Mouse (Mus musculus) urinary bladder, adult 2 months (tissue): Measurements from ENCODE around the gene Bnc2. TPM values are rescaled to one million over a fixed set of nuclear protein-coding genes. Genes with fewer than 3 reads are reported as not detected.

Experiments
- DNase-seq: peaks from one replicate; pipeline ENCODE4 v3.0.0; 2022; ENCODE audit warnings: low spot score
- polyA plus RNA-seq: library from polyadenylated mRNA; depleted of rRNA; stranded (reverse); fragments of >200 nt; gene quantifications from 2 replicates; pipeline ENCODE4 v1.2.3, GENCODE M21; 2012

The Bnc2 gene
- polyA plus RNA-seq, 1 experiment, result 9.7 TPM

- DNase-seq, result no peak
Observed at GRCm38 (mm10) chr4:84324371-84324770, 350.7 kb downstream of the Bnc2 start.

GRCm38 (mm10) chr4:84321598-84321997 is 353.5 kb downstream of the Bnc2 start:
- DNase-seq, result no peak

- no peak for DNase-seq
Observed at GRCm38 (mm10) chr4:84317421-84317820, 357.7 kb downstream of the Bnc2 start.

GRCm38 (mm10) chr4:84311371-84311770 is 363.7 kb downstream of the Bnc2 start:
- DNase-seq, result no peak

- DNase-seq, result no peak
Observed at GRCm38 (mm10) chr4:84310851-84311250, 364.2 kb downstream of the Bnc2 start.

GRCm38 (mm10) chr4:84308226-84308862 is 366.7 kb downstream of the Bnc2 start:
- no peak for DNase-seq

- no peak for DNase-seq
Observed at GRCm38 (mm10) chr4:84306928-84307606, 368.0 kb downstream of the Bnc2 start.

GRCm38 (mm10) chr4:84302949-84303348 is 372.1 kb downstream of the Bnc2 start:
- DNase-seq, result no peak

- no peak for DNase-seq
Observed at GRCm38 (mm10) chr4:84285153-84285552, 389.9 kb downstream of the Bnc2 start.

GRCm38 (mm10) chr4:84282651-84283050 is 392.4 kb downstream of the Bnc2 start:
- DNase-seq, result no peak

- no peak for DNase-seq
Observed at GRCm38 (mm10) chr4:84278156-84278555, 396.9 kb downstream of the Bnc2 start.

GRCm38 (mm10) chr4:84276081-84276480 is 399.0 kb downstream of the Bnc2 start:
- DNase-seq, result no peak

- no peak for DNase-seq
Observed at GRCm38 (mm10) chr4:84274158-84274557, 400.9 kb downstream of the Bnc2 start.

- DNase-seq, result no peak
Observed at GRCm38 (mm10) chr4:84272867-84273266, 402.2 kb downstream of the Bnc2 start.

- no peak for DNase-seq
Observed at GRCm38 (mm10) chr4:84269845-84270244, 405.2 kb downstream of the Bnc2 start.

- DNase-seq, result no peak
Observed at GRCm38 (mm10) chr4:84247356-84247755, 427.7 kb downstream of the Bnc2 start.

GRCm38 (mm10) chr4:84232346-84232745 is 442.7 kb downstream of the Bnc2 start:
- DNase-seq, result no peak

GRCm38 (mm10) chr4:84231251-84231650 is 443.8 kb downstream of the Bnc2 start:
- no peak for DNase-seq

- no peak for DNase-seq
Observed at GRCm38 (mm10) chr4:84229189-84229960, 445.7 kb downstream of the Bnc2 start.

GRCm38 (mm10) chr4:84228551-84228950 is 446.5 kb downstream of the Bnc2 start:
- DNase-seq, result no peak
